Mouse (Mus musculus) olfactory bulb, adult 2 months (tissue): Measurements from ENCODE around the gene Sun1.

ENCODE experiments used
- CTCF ChIP-seq: fragments of 200-500 bp; IDR thresholded peaks from 2 replicates; pipeline ENCODE4 v1.5.1; 2012; ENCODE audit warnings: low read depth, mild to moderate bottlenecking, low read length, moderate library complexity; ENCODE audit not compliant: insufficient read depth
- POLR2A ChIP-seq: fragments of 200-500 bp; IDR thresholded peaks from 2 replicates; pipeline ENCODE4 v1.6.1; 2012; ENCODE audit warnings: mild to moderate bottlenecking, low read depth, low read length, moderate library complexity; ENCODE audit not compliant: insufficient read depth

GRCm38 (mm10) chr5:139199995-139200769, at the start of gene Sun1:
- TF ChIP-seq CTCF (no peak), POLR2A (peak; percentile 38; the same call in 1 of the 2 replicates)
